Mouse (Mus musculus) retina, adult 2 months (tissue): Measurements from ENCODE around the gene Olfr1221.
"Not testable (repeated sequence)": the region's sequence is repeated elsewhere in the genome, so short reads cannot be mapped to it uniquely, and the experiment has no call there.

ENCODE experiments used
- DNase-seq: peaks from one replicate; pipeline ENCODE4 v3.0.0-alpha.2; 2012; ENCODE audit warnings: low read depth, low spot score

Olfr1221 gene

DNA sequence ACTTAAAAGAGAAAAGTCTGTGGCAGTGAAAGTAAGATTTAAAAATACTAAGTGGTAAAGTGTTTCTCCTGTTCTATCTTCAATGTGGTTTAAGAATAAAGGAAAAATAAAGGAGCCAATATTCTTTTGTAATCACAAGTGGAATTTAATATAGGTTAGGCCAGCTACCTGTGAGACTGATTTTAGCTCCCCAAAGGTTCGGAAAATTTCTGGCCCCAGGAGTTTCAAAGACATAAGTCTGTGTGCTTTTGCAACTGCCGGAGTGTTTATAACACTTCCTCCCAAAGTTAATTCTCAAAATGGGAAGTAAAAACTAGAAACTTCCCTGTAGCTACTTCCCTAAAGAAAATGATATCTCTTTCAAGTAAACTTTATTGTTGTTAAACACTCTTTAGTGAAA lies at the start of gene Olfr1221:
Olfr1221 (minus strand) TSS at position 101 of the 400 bp plus-strand sequence.
- no peak for DNase-seq

DNA sequence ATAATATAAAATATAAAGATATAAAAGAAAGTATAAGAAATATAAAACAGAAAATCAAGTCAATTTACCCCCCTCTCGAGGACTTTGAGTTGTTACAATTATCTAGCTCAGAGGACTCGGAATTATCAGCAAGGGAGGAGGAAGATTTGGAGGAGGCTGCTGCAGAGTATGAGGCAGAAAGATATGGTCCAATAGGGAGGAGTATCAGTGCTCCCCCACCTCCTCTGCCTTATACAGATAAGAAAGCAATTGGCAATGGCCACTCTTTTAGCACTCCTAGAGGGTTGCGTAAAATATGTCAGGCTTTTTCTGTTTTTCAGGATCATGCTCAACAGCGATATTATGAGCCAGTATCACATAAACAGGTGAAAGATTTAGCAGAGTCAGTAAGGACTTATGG lies 47.6 kb upstream of the Olfr1221 start:
- DNase-seq, result not testable (repeated sequence)

DNA sequence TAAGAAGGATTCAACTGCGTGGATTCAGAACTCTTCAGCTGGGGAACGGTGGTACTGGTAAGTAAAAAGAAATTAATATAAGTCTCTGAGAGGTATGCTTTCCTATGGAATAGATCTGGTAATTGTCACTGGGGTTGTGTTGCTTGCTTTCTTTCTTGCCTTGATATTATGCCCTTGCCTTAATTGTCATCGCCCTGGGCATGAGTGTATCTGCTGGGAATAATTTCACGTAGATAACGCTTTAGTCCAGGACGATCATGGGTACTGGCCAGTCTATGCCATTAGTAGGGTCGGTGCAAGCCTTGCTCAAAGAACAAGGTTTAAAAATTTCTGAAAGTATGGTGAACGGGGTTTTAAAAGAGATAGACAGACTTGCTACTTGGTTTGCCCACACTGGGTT lies 46.9 kb upstream of the Olfr1221 start, which contains the start of gene Olfr1224-ps1:
Olfr1224-ps1 (minus strand) TSS at position 101 of the 400 bp plus-strand sequence.
- DNase-seq, result not testable (repeated sequence)

DNA sequence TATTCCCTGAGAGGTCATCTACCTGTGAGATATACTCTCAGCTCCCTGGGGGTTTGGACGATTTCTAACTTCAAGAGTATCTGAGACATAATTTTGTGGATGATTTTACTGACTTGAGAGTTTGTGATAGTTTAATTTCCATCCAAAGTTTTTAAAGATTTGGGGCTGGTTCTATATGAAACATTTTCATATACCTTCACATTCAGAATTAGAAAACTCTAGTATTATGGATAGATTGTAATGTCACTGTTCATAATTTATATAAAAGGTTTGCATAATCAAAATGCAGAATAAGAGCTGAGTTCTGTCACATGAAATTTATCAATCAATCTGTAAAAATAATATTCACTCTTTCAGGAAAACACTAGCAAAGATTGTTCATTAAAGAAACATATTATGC lies 34.4 kb upstream of the Olfr1221 start, which contains the start of gene Olfr1223:
Olfr1223 (minus strand) TSS at position 101 of the 400 bp plus-strand sequence.
- no peak for DNase-seq

DNA sequence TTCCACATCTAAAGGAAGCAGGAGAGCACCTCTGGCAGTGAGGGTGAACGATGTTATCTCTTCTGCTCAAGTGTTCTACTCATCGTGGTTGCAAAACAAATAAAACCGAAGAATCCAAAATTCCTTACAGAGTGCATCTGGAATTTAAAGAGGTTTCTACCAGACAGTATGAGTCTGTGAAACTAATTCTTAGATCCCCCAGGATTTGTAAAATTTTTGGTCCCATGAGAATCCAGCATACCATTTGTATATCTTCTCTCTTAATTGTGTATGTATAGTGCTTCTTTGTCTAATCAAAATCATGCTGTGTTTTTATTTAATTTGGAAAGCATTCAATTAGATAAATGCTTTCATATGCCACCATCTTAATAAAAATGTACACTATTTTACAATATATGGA lies 15.9 kb upstream of the Olfr1221 start, which contains the start of gene Olfr1222:
Olfr1222 (minus strand) TSS at position 101 of the 400 bp plus-strand sequence.
- DNase-seq, result no peak

DNA sequence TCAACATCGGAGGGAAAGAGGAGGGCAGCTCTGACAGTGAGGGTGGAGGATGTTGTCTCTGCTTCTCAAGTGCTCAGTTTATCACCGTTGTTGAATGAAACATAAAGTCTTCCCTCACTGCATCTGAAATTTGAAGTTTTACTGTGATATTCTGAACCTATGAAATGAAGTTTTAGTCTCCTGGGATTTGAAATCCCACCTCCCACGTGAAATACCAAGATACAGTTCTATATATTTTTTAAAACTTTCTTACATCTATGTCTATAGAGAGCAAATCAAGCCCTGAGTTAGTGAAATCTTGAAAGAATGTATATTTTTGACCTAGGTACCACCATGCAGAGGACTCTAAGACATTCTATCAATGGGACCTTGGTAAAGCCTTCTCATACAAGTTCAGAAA lies 10.3 kb downstream of the Olfr1221 start, which contains the start of gene Olfr1220:
Olfr1220 (minus strand) TSS at position 101 of the 400 bp plus-strand sequence.
- DNase-seq, result no peak

DNA sequence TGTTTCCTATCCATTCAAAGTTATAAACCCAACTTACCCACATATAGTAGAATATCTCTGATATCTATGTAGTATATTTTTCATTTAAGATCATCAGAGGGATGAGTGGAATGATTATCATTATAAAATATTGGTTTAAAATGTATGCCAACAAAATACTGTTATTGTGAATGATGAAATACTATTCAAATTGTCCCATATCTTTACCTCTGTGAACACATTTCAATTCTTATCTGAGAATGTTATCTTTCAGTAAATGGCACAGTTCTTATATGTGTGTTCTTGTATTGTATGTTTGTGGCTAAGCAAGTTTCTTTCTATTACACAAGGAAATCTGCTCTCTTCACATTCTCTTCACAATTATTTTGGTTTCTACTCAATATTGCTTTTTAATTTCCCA lies 11.4 kb downstream of the Olfr1221 start:
- DNase-seq, result no peak

DNA sequence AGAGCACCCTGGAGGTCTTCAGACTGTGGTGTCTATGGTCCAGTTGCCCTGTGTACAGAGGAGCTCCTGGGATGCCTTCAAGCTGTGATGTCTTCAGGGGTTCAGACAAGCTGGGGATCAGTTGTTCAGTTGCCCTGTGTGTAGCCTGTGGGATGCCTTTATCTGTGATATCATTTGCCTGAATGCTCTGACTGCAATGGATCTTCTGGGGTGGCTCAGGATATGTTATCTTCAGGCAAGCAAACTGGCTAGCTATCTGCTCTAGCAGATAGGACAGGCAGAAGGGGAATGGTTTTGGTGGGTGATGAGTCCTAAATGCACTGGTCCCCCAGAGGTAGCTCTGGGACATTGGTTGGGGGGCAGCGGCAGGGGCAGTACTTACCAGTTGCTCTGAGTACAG lies 23.2 kb downstream of the Olfr1221 start:
- no peak for DNase-seq

DNA sequence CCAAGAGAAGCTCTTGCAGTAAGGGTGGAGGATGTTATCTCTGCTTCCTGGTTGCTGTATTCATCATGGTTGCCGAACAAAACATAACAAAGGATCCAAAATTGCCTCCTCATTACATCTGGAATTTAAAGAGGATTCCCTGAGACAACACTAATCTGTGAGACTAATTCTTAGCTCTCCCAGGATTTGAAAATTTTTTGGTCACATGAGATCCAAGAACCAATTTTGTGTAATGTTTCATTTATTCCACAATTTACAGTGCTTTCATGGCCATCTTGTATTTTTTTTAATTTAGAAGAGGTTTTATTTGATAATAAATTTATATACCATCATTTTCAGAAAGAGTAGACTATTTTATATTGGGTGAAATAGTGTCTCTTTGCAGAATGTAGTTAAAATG lies 33.7 kb downstream of the Olfr1221 start, which contains the start of gene Olfr1219:
Olfr1219 (minus strand) TSS at position 101 of the 400 bp plus-strand sequence.
- no peak for DNase-seq

DNA sequence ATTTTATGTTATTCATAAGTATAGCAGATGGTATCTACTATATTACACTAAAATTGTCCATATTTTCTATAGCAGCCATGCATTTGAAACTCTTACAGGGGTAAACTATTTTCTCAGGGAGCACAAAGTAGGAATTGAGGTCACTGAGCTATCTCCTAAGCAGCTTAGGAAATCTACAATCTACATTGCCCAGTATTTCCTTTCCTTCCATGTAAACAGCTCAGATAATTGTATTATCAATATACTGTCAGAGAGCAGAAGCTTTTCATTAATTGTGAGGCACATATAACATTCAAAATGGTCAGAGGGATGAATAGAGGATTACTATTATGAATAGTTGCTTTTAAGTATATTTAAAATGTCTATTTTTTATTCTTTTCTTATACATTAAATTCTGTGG lies 35.6 kb downstream of the Olfr1221 start:
- DNase-seq, result no peak

DNA sequence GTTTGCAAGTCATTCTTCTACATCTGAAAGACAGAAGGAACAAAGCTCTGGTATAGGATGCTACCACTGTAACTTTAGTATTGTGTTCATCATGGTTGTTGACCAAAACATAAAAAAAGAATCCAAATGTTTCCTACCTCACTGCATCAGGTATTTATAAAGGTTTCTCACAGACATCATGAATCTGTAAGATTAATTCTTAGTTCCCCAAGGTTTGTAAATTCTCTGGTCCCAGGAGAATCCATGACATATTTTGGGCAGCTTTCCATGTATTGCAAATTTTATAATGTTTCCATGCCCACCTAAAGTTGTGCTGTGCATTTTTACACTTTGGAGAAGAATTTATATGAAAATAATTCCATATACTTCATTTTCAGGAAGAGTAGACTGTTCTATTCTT lies 56.0 kb downstream of the Olfr1221 start, which contains the start of gene Olfr1218:
Olfr1218 (minus strand) TSS at position 101 of the 400 bp plus-strand sequence.
- DNase-seq, result no peak
